Mouse (Mus musculus): ENCODE results near the gene Aanat. TPM values are rescaled to one million over a fixed set of nuclear protein-coding genes. Genes with fewer than 3 reads are reported as not detected.

The Aanat gene
- total RNA-seq (2015; ENCODE audit: low replicate concordance) (not detected in 2 replicates), total RNA-seq (2017; ENCODE audit: low replicate concordance) (not detected in 2 replicates)

DNA sequence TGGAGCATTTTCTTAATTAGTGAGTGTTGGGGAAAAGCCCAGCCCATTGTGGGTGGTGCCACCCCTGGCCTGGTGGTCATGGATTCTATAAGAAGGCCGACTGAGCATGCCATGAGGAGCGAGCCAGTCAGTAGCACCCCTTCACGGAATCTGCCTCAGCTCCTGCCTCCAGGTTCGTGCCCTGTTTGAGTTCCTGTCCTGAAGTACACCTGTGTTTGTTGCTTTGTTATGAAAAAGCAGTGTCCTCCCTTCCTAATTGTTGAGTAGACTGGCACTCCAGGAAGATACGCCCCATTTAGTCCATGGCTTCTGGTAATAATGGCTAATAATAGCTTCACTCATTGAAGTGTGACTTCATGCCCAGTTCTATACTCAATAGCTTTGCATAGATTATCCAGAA lies at the start of gene Aanat:
Aanat (plus strand) TSS at position 123 of the 400 bp plus-strand sequence.
- ATAC-seq (replicated peaks; ENCODE audit: low FRiP score, poor library complexity, severe bottlenecking) = no peak

DNA sequence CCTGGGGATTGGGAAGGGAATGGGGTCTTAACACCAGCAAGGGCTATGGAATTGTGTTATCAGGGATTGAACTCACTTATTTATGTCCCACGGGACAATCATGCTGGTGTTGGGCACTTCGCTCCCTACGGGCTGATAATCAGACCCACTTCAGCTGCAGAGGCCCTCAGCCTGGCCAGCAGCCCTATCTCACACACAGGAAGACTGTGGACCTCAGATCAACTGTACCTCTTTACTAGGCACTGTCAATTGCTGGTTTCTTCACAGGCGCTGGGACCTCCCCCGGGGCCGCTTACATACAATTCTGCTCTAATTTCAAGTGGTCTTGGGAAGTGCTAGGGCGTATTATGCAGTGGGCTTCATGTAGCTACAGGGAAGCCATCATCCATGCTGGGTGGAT lies 49.5 kb upstream of the Aanat start:
- ATAC-seq (replicated peaks; ENCODE audit: low FRiP score, poor library complexity, severe bottlenecking) = peak; percentile 15; the same call in 1 of the 2 replicates

DNA sequence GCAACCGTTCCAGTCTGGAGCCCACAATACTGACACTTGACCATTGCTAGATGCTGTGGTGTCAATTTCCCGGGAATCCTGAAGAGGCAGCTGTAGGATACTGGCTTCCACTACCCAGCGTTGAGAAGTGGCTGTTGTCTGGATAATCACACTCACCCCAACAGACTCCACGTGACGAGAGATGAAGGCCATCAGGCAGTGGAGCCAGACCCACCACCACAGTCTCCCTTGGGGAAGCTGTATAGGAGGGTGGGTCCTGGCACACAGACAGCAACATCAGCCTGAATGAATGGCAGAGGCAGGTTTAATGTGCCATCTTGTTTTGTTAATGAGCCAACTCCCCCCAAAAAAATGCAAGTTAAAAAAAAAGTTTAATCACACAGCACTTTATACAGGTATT lies 48.8 kb upstream of the Aanat start:
- no peak for ATAC-seq (replicated peaks; ENCODE audit: low FRiP score, poor library complexity, severe bottlenecking)

DNA sequence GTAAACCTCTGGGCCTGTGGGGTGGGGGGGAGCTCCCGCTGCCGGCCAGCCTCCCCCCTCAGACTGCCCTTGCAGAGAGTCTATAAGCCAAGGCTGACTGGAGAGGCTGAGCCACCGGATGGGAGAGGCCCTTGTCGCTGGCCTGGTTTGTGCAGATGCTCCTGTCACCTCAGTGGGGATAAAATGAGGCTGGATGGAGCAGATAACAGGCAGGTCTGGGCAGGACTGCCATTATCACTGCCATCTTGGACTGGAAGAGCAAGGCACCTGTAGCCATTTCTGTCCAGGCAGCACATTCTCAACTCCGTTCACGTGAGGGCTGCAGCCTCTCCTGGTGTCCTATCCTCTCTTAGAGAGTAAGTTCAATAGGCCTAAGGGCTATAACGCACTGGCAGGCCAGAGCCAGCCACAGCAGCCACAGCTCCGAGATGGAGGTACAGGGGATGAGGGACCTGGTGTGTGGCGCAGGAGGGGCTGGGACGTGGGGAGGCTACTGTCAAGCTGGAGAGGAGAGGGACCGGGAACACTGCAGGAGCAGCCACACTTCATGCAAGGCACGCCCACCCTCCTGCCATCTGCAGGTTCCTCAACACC lies 48.0 kb upstream of the Aanat start:
- peak; percentile 21 for ATAC-seq (replicated peaks; ENCODE audit: low FRiP score, poor library complexity, severe bottlenecking)

DNA sequence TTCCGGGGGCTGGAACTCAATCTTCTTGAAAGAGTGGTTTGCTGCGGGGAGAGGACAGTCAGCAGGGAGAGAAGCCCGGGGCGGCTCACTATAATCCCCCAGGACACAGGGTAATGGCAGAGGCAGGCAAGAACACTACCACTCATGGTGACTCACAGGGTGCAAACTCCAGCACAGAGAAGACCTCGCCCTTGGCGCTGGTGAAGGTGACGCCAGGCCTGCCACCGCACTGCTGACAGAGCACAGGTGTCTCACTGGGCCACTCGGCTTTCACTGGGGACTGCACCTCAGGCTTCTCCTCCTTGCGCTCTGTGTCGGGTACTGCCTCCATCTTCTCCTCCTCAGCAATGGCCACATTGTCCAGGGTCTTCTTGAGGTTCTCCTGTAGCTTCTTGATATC lies 45.0 kb upstream of the Aanat start:
- no peak for ATAC-seq (replicated peaks; ENCODE audit: low FRiP score, poor library complexity, severe bottlenecking)

DNA sequence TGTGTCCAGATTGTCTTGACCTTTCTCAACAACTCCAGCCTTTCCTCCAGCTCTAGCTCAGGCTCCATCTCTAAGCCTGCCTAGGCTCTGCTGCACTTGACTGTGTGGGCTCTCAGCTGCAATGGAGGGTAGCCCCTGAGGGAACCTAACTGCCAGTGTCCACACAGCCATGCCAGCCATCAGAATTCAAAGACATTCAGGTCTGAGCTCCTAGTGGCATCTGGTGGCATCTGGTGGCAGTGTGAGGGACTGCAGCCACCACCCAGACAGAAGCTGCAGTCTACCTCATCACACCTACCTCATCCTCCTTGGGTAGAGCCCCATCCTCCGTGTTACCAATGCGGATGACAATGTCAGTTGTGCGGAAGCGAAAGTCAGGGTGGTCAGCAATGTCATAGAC lies 43.1 kb upstream of the Aanat start:
- peak; percentile 74 for ATAC-seq (replicated peaks; ENCODE audit: low FRiP score, poor library complexity, severe bottlenecking)

DNA sequence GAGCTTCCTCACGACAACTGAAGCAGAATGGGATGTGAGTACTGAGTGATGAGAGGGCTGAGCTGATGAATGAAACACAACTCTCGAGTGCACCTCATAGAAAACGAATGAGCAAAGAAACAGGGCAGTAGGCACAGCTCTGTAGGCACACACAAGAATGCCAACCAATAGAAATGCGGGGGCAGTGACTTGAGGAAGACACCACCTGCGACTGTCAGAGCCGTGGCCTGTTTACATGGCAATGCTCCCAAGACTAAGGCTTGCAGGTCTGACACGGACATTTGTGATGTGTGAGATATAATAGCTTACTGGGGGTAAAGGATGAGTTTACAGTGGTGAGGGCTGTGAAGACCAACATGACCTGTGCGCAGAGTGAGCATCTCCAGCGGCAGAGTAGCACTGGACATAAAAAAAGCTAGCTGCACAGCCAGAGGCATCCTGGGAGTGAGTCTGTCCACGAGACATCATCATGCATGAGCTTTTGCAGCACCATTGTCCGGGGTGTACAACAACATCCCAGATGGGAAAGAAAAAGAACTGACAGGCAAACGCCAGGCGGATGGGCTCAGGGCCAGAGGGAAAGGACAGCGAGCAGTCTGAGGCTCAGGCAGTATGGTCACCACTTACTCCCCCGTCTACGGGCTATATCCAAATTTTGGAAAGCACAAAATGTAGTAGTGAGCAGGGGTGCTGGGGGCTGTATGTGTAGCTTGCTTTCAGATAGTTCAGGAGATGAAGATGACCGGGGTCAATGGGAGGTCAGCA lies 38.8 kb upstream of the Aanat start:
- ATAC-seq (replicated peaks; ENCODE audit: low FRiP score, poor library complexity, severe bottlenecking) = no peak

DNA sequence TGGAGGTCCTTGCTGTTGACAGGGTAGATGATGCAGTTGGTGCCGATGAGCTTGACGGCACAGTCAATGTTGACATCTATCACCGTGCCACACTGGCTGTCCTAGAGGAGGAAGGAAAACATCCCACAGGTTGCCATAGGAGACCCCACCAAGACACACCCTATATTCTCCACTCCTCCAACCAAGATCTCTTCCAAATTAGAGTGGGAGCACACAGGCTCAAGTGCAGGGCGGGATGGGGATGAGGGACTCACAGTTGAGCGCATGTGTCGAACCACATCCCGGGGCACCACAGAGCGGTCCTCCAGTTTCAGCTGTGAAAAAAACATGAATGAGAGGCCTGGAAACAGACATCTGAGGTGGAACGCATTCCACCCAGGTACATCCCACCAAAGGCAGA lies 37.5 kb upstream of the Aanat start:
- ATAC-seq (replicated peaks; ENCODE audit: low FRiP score, poor library complexity, severe bottlenecking) = no peak

DNA sequence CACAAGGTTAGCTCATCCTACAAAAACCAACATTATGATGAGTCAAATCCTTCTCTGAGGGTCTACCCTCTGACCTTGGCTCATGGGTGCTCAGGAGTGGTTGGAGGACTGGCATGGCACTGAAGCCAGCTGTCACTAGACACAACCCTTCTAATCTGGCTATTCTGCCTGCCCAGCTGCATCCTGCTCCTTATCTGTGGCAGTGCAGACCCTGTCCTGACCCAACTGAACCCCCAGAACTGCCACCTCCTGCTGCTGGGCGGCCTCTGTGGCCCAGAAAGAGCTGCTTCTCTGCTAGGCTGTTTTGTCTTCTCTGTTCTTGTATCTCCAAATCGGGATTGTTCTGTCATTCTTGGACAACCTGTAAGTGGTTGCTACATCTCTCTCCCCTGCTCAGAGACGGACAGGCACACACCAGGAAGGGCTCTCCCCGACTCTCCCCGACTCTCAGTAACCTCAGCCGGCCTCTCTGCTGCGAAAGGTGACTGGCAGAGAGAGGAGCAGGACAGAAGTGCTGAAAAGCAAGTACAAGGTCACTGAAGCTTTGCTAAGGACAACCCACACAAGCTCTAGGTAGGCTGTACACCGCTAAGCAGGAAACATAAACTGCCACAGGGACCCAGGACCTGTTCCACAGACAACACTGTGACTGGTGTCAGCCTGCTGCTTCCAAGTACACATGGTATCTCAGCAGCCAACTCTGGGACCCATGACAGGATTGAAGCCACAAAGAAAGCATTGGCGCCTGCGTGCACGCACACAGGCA lies 36.8 kb upstream of the Aanat start:
- peak; percentile 83 for ATAC-seq (replicated peaks; ENCODE audit: low FRiP score, poor library complexity, severe bottlenecking)

DNA sequence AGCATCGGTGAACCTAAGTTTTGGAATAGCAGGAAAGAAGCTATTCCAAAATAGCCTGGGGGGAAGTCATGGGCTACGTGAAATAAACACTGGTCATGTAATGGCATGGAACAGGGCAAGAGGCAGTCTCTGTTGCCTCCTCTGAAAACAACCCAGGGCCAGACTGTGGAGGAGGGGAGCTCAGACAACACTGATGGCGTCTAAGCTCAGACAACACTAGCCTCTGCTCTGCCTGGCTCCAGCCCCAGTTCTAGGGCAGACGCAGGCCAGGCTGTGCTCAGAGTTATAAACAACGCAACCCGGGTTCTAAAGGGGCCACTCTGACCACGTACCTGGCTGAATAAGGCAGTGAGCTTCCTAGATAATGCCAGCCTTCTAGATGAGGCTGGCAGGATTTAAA lies 35.5 kb upstream of the Aanat start:
- ATAC-seq (replicated peaks; ENCODE audit: low FRiP score, poor library complexity, severe bottlenecking) = no peak

DNA sequence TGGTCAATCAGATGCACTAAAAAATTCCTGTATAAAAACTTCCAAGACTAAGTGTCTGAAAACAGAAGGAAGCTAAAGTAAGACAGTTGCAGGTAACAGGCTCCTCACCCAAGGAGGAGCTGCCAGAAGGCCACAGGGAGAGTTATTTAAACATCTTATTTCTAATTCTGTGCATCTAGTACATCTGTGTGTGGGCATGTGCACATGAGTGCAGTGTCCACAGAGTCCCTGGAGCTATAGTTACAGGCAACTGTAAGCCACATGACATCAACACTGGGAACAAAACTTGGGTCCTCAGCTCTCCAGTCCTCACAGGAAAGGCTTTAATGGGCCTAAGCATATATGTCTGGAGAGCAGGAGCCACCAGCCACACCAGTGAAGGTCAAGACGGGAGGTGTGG lies 34.0 kb upstream of the Aanat start:
- ATAC-seq (replicated peaks; ENCODE audit: low FRiP score, poor library complexity, severe bottlenecking) = no peak

DNA sequence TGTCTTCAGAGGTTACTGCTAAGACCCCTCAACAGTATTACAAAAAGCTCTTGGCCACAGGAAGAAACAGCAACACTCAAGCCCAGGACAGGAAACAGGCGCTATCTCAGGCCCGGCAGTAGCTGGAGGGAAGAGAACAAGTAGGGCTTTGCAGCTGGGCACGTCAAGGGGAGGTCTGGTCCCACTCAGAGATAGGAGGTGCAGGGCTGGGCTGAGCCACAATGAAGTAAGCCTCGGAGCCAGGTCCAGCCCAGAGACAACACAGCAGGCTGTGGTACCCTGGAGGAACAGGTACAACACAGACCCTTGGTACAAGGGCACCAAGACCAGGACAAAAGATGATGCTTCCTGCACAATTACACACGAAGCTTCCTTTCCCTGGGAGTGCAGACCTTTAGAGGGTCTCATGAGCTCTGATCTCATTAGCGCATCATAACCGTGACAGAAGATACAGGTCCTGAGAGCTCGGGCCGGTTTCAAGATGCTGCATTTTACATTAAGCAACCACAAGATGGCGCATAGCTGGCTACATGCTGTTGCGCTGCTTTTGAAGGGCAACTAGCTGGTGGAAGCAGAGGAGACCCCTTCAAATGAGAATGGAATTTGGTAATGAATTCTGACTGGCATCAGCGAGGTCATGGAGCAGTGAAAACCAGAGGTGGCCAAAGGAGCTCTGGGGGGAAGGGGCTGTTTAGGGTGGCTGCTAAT lies 31.9 kb upstream of the Aanat start:
- peak; percentile 50; the same call in 1 of the 2 replicates for ATAC-seq (replicated peaks; ENCODE audit: low FRiP score, poor library complexity, severe bottlenecking)

DNA sequence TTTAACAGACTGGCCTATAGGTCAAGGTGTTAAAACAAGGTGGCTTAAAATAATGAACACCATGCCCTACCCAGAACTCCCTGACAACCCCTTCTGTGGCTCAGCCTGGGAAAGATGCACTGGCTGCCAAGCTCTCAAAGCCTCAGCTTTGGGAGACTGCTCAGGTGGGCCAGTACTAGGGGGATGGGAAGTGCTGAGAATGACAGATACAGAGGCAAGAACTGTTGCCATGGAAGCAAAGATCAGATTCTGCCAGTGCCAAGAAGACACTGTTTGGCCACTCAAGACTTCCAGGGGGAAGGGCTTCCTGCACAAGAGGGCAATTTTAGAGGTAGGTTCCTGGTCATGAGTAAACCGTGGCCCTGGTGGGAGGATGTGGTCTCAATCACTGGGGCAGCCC lies 30.7 kb upstream of the Aanat start:
- ATAC-seq (replicated peaks; ENCODE audit: low FRiP score, poor library complexity, severe bottlenecking) = no peak

DNA sequence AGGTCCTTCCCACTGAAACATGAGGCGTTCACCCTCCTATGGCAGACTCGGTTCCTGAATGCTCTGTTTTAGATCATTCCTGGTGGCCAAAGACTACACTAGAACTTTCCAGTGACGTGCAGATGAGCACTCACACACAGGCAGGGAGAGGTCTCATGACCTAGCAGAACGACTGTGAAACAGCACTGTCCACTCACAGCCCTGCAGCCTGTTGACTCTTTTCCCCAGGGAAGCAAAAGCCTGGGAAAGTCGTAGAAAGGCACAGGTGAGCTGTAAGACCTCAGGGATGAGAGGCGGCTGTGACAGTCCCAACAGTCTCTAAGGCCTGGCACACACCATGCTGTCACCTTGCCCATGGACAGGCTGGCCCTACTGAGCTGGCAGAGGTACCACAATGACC lies 29.9 kb upstream of the Aanat start:
- ATAC-seq (replicated peaks; ENCODE audit: low FRiP score, poor library complexity, severe bottlenecking) = no peak

DNA sequence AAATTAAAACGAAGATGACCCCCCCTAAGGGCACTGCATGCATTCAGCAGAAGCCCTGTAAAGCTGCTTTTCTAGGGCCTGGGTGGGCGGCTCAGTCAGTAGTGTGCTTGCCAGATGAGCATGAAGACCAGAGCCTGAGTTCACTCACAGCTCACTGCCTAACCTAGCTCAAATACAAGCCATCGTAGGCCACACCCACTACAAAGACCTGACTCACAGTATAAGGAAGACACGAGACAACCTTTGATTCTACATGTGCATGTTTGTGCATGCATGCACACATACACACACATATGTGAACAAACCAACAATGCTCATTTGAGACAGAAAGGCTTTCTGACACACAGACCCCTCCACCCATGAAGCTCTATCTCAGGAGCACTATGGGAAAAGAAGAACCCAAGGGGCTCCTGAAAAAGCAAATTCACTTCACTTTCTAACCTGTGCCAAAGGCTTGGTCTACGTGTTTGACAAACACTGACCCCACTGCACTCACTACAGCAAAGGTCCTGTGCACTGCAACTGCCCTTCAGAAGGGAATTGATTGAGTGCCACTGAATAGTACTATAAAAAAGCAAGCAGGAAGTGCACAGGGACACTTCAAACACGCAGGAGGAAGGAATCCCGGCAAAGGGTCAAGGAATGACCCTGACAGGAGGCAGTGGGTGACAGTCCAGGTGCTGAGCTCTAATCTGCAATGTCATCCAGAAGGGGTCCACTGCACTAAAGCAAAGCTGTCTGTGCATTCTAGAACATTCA lies 20.8 kb upstream of the Aanat start:
- no peak for ATAC-seq (replicated peaks; ENCODE audit: low FRiP score, poor library complexity, severe bottlenecking)

DNA sequence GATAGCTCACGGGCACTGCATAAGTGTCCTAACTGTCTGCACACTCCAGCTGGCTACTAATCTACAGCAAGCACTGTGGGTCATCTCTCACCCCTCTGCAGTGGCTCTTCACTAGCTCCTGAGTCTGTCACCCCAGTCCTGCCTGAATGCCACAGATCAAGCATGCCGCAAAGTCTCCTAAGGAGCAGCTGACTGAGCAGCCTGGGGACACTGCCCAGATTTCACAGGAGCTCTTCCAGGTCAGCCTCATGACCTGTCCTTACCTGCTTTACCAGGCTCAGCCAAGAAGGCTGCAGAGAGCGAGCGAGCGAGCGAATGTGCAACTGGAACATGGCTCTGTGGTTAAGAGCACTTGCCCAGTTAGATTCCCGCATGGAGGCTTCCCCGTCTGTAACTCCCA lies 18.7 kb upstream of the Aanat start:
- no peak for ATAC-seq (replicated peaks; ENCODE audit: low FRiP score, poor library complexity, severe bottlenecking)

DNA sequence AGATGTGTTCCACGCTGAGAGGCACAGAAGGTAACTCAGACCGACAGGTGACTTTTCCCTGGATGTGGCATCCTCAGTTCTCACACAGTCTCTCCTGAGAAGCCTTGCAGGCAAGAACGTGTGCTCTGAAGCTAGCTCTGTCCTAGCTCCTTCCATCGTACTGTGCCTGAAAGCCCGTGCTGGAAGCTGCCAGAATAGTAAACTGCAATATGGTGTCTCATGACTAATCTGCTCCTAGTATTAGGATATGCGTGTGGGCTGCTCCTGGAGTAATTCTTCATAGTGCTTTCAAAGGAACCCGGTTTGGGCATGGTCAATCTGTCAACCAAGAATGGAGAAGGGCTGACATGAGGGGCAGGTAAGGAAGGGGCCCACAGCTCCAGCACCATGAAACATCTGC lies 15.4 kb upstream of the Aanat start:
- ATAC-seq (replicated peaks; ENCODE audit: low FRiP score, poor library complexity, severe bottlenecking) = no peak

DNA sequence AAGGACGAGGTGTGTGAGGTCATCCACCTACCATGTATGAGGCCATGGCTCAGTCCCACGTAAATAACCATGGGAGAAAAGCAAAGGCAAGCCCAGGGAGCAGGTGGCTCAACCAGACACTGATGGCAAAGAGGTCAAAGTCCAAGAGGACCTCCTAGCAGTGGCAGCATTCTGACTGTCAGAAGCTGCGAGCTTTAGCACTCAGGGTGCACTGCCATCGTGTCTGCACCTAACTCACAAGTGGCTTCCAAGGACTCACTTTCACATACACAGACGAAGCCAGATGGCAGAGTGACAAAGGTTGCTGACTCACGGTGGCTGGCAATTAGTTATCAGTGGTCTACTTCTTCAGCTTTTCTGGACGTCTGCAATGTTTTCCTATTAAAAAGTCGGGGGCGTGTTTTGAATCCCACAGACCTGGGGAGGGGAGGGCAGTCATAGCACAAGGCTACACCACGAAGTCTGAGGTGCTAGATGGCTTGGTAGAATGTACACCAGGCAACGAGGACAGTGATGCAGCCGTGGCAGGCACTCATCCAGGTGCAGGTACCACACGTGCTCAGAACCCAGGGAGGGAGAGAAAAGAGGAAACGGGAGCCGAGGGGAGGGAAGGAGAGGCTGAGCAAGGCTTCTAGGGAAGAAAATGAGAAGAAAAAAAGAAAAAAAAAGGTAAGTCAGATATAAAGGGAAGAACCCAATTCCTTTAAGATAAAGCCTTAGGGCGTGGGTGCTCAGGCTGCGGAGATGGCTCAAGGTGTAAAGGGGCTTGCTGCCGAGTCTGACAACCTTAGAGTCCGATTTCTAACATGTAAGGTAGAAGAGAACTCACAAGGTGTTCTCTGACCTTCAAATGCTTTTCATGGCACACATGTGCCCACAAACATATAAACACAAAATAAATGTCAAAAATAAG lies 14.2 kb upstream of the Aanat start:
- peak; percentile 75 for ATAC-seq (replicated peaks; ENCODE audit: low FRiP score, poor library complexity, severe bottlenecking)

All from erythroid progenitor cell, adult 5-6 weeks (primary cell).